Mouse (Mus musculus): ENCODE measurements at regions not wholly inside any gene's neighbourhood (a gene's known extent, or its start where the extent isn't known, plus 50 kb on each side); places are given as distances from the start of the nearest gene placed in this dataset.
A peak's percentile ranks its signal among the peaks of the same experiment; 100 is the strongest.

GRCm38 (mm10) chr13:59962676-59963664 lies 140.0 kb upstream of the Tut7 start:
- DNase-seq (ENCODE audit: low spot score) = no peak

- no peak for DNase-seq (ENCODE audit: low spot score)
These were observed 133.5 kb upstream of the Tut7 start for GRCm38 (mm10) chr13:59956441-59956840.

- DNase-seq (ENCODE audit: low spot score) = no peak
These were observed 129.9 kb upstream of the Tut7 start for GRCm38 (mm10) chr13:59952809-59953208.

- no peak for DNase-seq (ENCODE audit: low spot score)
These were observed 129.2 kb upstream of the Tut7 start for GRCm38 (mm10) chr13:59952116-59952515.

GRCm38 (mm10) chr13:59950281-59950680 lies 127.3 kb upstream of the Tut7 start:
- no peak for DNase-seq (ENCODE audit: low spot score)

DNA sequence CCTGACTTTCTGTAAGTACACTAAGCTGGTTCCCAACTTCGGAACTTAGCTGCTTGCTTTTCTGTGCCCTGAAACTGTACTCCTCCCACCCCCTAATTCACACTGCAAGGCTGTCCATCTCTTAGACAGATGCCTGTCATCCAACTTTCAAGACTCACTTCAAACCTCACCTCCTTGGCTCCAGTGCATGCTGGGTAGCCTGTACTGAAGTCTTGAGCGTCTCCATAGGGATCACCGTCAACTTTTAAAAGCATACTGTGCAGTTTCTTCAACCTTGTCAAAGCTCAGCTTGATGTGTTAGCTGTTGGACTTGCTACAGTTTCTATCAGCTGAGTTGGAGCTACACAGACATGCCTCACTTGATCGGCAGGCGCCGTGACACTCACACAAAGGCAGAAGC lies 126.5 kb upstream of the Tut7 start:
- no peak for DNase-seq (ENCODE audit: low spot score)

DNA sequence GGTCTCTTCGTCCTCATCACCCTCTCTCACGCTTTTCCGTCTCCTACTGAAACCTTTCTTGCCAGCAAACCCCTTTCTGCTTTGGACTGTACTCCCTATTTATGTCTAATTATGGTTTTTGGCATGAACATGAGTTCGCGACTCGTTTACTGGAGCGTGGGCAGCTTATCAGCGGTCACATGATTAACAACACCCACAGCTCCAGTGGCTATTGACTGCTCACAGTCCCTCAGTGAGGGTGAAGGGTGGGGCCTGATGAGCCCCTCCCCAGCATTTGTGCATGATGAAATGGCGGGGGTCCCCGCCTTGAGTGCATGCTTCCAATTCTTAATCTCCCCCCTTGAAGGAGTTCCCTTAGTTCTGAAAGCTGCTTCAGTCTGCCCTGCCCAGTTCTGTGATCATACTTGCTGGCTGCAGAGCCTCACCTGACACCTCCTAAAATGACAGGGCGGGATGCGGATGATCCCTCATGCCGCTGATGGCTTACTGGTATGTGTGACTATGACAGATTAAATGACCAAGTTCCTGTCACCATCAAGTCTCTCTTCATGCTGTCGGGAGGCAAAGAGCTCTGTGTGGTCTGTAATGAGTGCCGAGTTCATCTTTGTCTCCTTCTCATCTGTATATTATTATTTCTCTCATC lies 125.7 kb upstream of the Tut7 start:
- DNase-seq (ENCODE audit: low spot score) = no peak

GRCm38 (mm10) chr13:59947461-59947860 lies 124.5 kb upstream of the Tut7 start:
- DNase-seq (ENCODE audit: low spot score) = no peak

- no peak for DNase-seq (ENCODE audit: low spot score)
These were observed 123.6 kb upstream of the Tut7 start for GRCm38 (mm10) chr13:59946509-59946908.

- no peak for DNase-seq (ENCODE audit: low spot score)
These were observed 122.7 kb upstream of the Tut7 start for GRCm38 (mm10) chr13:59945631-59946030.

DNA sequence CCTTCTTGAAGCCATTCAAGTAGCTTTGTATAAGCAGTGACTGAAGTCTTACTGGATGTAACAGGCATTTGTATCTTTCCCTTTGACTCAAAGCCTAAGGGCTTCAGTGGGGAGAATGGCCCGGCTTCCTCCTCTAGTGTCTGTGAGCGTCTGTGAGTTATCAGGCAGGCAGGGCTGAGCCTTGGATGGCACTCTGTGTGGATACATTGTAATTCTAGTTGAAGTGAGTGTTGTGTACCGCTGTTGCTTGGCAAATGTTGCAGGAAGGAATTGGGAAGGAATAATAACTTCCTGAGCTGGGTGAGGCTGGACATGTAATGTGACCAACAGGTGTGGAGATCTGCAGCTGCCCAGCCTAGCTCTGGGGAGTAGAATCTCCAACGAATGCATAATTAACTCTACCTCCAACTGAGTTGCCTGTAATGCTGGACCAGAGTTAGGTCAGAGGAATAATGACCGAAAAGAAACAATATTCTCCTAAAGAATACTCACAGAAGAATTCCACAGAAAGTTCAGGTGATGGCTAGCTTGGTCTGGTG lies 120.7 kb upstream of the Tut7 start:
- DNase-seq (ENCODE audit: low spot score) = no peak

- DNase-seq (ENCODE audit: low spot score) = no peak
These were observed 120.1 kb upstream of the Tut7 start for GRCm38 (mm10) chr13:59943020-59943419.

DNA sequence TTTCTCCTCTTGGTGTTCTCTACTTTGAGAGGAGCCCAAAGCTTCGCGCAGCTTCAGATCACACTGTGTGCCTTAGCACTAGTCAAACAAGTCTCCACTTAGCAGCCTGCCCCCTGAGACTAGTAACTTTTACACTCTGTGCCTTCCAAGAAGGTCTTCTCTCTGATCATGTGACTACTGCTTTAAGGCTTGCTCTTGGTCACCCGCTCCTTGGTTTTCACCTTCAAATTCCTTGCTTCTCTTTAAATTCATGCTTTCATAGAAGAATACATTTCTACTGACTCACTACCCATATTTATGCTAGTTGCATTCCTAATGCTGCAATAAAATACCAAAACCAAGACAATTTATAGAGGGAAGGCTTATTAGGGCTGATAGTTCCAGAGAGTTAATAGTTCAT lies 118.6 kb upstream of the Tut7 start:
- DNase-seq (ENCODE audit: low spot score) = no peak

GRCm38 (mm10) chr13:59940414-59941205 lies 117.7 kb upstream of the Tut7 start:
- no peak for DNase-seq (ENCODE audit: low spot score)

DNA sequence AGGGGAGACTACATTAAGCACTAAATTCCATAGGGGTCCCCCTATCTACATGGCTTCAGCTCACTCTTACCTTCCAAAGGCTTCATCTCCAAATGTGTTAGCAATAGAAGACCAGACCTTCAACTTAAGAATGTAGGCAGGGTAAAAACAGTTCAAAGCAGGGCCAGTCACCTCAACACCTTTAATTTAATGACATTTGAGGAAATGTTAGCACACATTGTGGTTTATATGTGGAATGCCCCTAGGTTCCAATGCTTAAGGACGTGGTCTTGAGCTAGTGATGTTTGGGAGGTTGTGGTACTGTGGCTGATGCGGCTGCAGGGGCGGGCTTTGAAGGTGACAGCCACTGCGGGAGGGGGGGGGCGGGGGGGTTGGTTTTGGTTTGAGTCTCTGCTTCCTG lies 116.9 kb upstream of the Tut7 start:
- DNase-seq (ENCODE audit: low spot score) = no peak

DNA sequence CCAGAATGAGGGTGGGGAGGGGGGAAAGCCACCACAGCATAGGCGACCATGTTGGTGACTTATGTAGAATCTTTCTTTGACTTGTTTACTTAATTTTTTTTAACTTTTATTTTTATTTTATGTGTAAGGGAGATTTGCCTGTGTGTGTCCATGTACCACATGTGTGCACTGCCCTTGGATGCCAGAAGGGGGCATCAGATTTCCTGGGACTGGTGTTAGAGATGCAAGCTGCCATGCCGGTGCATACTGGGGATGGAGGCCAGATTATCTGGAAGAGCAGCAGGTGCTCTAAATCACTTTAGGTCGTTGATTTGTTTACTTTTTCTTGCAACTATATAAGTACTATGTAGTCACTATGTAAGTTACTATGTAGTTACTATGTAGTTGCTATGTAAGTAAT lies 114.2 kb upstream of the Tut7 start:
- DNase-seq (ENCODE audit: low spot score) = no peak

GRCm38 (mm10) chr13:59934556-59934955 lies 111.6 kb upstream of the Tut7 start:
- DNase-seq (ENCODE audit: low spot score) = no peak

DNA sequence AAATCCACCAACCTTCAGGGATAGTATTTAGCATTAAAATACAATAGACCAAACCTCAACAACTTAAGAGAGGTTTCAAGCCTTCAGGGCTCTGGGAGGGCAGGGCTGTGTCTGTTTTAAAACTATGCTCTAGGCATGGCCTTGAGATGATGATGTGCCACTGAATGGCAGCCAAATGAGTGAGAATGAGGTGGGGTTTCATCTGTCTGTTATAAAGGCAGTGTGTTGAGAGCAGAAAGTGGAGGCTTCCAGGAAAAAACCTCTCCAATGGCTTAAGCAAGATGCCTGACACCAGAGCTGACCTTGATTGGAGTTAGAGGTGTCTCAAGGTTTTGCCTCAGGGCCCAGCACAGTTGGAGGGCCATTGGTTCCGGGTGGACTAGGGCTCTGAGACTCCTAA lies 111.1 kb upstream of the Tut7 start:
- no peak for DNase-seq (ENCODE audit: low spot score)

DNA sequence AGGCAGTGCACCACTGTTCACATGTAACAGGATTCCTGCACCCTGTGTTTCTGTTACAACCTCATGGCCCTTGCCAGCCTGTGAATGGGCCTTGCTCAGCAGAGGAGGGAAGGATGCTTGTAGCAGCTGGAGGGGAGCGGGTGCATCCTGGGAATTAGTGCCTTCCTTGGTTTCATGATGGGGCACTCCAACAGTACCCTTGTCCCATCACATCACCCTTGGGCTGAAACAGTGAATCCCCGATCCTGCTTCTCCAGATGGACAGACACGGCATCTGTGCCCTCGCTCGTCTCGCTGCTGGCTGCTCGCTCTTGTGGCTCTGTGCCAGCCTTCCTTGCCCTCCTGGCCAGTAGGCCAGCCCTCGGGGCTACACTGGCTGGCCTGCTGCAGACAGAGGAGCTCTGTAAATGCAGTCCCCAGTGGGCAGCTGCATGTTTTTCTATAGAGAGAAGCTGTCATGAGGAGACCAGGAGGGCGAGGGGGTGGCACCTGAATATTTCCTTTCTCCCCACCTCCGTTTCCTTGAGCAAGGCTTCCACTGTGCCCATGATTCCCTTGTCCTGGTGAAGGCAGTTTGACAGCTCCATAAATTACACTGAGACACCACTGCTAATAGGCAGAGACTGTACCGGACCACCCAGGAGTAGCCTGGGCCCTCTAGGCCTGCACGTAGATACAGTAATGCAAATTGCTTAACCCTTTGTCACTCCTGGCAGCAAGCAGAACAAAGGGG lies 104.6 kb upstream of the Tut7 start:
- DNase-seq (ENCODE audit: low spot score) = peak; percentile 55

GRCm38 (mm10) chr13:59925845-59926481 lies 103.0 kb upstream of the Tut7 start:
- no peak for DNase-seq (ENCODE audit: low spot score)

GRCm38 (mm10) chr13:59917185-59917584 lies 94.2 kb upstream of the Tut7 start:
- DNase-seq (ENCODE audit: low spot score) = no peak

Measured in embryo, embryonic 10.5 days (tissue).